Mouse (Mus musculus) embryonic stem cell, embryonic (primary cell): ENCODE data around the gene Nrarp.

Experiments used
- CTCF ChIA-PET, 4 experiments: fragments of 300-600 bp in 2 of 4; fragments of 350-600 bp in 2 of 4; sonication (Branson Sonifier 250); formaldehyde crosslinking; loops; one replicate each; lab custom pipeline; 2022; ENCODE audit warnings: inconsistent platforms in 2 of 4; lab: Charles Lee
- POLR2A ChIA-PET, 4 experiments: fragments of 300-600 bp in 2 of 4; fragments of 350-600 bp in 2 of 4; sonication (Branson Sonifier 250); formaldehyde crosslinking; loops; one replicate each; lab custom pipeline; 2022; ENCODE audit warnings: antibody characterized with exemption in 4 of 4, inconsistent platforms in 1 of 4; lab: Charles Lee

Gene Nrarp

DNA sequence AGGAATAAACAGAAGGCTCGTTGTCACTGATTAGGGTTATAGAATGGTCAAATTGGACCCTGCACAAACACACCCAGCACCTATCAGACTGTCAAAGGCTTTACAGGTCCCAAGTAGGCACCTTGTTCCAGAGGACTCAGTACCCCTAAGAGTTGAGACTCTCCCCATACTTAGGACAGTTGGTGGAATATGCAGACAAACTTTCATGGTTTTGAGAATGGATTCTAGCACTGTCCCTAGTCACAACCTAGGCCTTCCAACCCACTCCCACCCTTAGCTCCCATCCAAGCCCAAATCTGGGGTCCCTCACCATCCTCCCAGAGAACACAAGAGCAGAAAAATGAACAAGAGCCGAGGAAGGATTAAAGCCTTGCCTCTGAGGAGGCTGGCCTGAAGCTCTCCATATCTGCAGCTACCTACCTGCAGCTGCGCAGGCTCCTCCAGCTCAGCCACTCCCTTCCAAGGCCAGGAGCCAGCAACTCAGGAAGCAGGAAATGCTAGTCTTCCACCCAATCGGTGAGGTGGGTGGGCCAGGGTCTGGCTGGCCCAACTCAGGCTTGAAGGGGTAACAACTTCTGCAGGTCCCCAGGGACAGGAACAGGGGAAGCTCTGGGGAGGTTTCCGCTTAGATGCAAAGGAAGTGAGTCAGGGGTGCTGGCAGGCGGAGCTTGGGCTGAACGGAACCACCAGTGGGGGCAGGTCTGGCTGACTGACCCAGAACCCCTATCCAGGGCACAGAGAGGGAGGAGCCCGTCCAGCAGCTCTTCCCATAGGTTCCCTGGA, 15.8 kb downstream of the Nrarp start, which contains the start of gene Tor4a:
Gene Tor4a (minus strand): TSS at position 715 of the 783 bp plus-strand sequence.
- ChIA-PET CTCF (interaction anchor here (0.6 to 4.7 kb wide), 22 partner anchors 10 to 206 kb away, joined by 3 to 39 read pairs (median 4); partner anchors contain the start of genes Nrarp (in 2 of the 4), AL732309.1 (in 1 of the 4), Man1b1 (in 1 of the 4) and Nelfb (in 1 of the 4)), POLR2A (interaction anchor here (0.6 to 55.8 kb wide), 46 partner anchors 9 to 361 kb away, joined by 3 to 2347 read pairs (median 4); partner anchors contain the start of genes Nelfb (in 4 of the 4), Tubb4b (in 4 of the 4), Nrarp (in 3 of the 4) and Tmem203 (in 3 of the 4))

- ChIA-PET POLR2A (interaction anchor here (0.6 to 55.8 kb wide), 36 partner anchors 8 to 361 kb away, joined by 3 to 2347 read pairs (median 7); partner anchors contain the start of genes Tubb4b (in 4 of the 4), Nelfb (in 3 of the 4), Tmem203 (in 3 of the 4) and AL732309.1 (in 2 of the 4)), CTCF (interaction anchor here in 3 of 4 experiments (0.6 to 4.7 kb wide), 14 partner anchors 13 to 222 kb away, joined by 3 to 39 read pairs (median 4); partner anchors contain the start of genes AL732309.1 (in 1 of the 3), Nelfb (in 1 of the 3), Nrarp (in 1 of the 3) and Tmem203 (in 1 of the 3))
Measured at GRCm38 (mm10) chr2:25197191-25197590, 16.6 kb downstream of the Nrarp start.

- POLR2A ChIA-PET, result interaction anchor here (0.7 to 55.8 kb wide), 17 partner anchors 7 to 178 kb away, joined by 3 to 2347 read pairs (median 15); partner anchors contain the start of genes AL732309.1 (in 2 of the 4), Cysrt1 (in 2 of the 4), Nelfb (in 2 of the 4) and Nrarp (in 2 of the 4)
- CTCF ChIA-PET, result interaction anchor here in 3 of 4 experiments (0.6 to 4.7 kb wide), 6 partner anchors 30 to 223 kb away, joined by 3 to 39 read pairs (median 3); no protein-coding TSS in a partner anchor
Measured at GRCm38 (mm10) chr2:25197946-25198345, 17.4 kb downstream of the Nrarp start.

DNA sequence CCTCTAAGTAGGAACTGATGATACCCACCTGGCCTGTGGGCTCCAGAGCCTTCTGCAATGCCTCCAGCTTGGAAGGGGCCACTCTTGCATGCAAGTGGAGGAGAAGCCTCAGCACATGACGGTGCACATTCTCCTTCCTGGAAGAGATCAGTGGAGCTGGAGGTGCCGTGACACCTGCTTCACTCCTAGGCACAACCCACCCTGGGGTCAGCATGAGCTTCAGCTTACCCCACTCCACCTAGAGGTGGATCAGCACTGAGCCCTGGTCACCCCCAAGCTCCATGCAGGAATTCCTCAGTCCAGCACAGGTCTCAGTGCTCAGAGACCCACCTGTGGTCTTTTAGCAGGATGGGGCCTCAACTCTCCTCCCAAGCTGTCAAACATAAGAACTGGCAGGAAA, 20.1 kb downstream of the Nrarp start:
- ChIA-PET POLR2A (interaction anchor here in 3 of 4 experiments (0.6 to 55.8 kb wide), 5 partner anchors 10 to 39 kb away, joined by 3 to 2347 read pairs (median 117); partner anchors contain the start of genes Fam166a (in 2 of the 3), Nelfb (in 2 of the 3), Stpg3 (in 2 of the 3) and Tubb4b (in 2 of the 3)), CTCF (interaction anchor here in 2 of 4 experiments (1.0 to 1.1 kb wide), 2 partner anchors 28 to 190 kb away, joined by 3 read pairs; no protein-coding TSS in a partner anchor)

DNA sequence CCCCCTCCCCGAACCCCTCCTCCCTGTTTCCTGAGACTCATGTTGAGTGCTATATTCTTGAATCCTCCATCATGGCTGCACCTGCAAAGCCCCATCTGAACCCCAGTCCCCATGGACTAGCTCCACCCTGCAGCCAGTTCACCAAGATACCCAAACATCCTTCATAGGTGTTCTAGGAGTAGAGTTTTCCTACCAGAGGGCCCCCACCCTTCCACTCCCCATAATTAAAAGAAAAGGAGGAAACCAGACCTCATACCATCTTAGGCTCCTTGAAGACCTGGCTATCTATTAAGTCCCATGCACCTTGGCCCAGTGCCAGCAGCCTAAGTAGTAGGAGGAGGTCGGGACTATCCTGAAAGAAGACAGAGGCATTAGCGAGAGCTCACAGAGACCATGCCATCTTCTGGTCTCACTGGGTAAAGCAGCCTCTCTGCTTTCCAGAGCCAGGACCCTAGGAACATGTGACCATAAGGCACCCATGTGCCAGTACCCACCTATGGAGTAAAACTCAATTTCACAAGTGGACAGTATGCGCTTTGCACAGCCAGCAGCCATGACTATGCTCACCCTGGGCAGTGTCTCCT, 23.2 kb downstream of the Nrarp start:
- POLR2A ChIA-PET, result interaction anchor here in 3 of 4 experiments (1.0 to 75.9 kb wide), 10 partner anchors 7 to 109 kb away, joined by 3 to 2347 read pairs (median 20); partner anchors contain the start of genes Tubb4b (in 3 of the 3), AL732309.1 (in 2 of the 3), Anapc2 (in 2 of the 3) and Cysrt1 (in 2 of the 3)
- CTCF ChIA-PET, result interaction anchor here in 3 of 4 experiments (0.5 to 1.0 kb wide), 4 partner anchors 9 to 136 kb away, joined by 3 to 4 read pairs (median 3); no protein-coding TSS in a partner anchor

DNA sequence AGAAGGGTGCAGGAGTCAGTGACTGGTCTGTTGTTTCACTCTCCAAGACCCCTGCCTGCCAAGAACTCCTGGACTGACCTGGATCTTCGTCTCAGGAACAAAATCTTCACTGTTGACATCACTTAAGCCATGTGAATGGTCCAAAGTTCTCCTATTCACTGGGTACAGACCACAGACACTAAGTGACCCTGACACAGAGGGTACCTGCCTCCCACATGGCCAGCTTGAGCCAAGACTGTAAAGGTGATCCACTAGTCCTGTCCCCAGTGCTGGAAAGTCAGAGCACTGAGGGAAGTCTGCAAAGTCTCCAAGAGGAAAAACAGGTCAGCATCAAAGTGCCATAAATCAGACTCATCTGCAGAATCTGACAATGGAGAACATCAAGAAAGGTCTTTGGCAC, 27.0 kb downstream of the Nrarp start:
- ChIA-PET POLR2A (interaction anchor here in 3 of 4 experiments (0.5 to 75.9 kb wide), 10 partner anchors 3 to 76 kb away, joined by 3 to 2347 read pairs (median 74); partner anchors contain the start of genes AL732309.1 (in 2 of the 3), Anapc2 (in 2 of the 3), Cysrt1 (in 2 of the 3) and Fam166a (in 2 of the 3)), CTCF (interaction anchor here in 1 of 4 experiments (0.8 kb wide), 1 partner anchor 11 kb away, joined by 3 read pairs; the partner anchor contains the start of gene Tor4a)

GRCm38 (mm10) chr2:25210686-25211085, 30.1 kb downstream of the Nrarp start:
- POLR2A ChIA-PET, result interaction anchor here (0.5 to 75.9 kb wide), 18 partner anchors 0 to 261 kb away, joined by 3 to 2347 read pairs (median 5); partner anchors contain the start of genes Tor4a (in 4 of the 4), Tubb4b (in 3 of the 4), AL732309.1 (in 2 of the 4) and Anapc2 (in 2 of the 4)
- CTCF ChIA-PET, result interaction anchor here in 2 of 4 experiments (1.2 to 2.9 kb wide), 5 partner anchors 14 to 18 kb away, joined by 3 to 11 read pairs (median 4); partner anchors contain the start of genes Tor4a (in 1 of the 2) and Tubb4b (in 1 of the 2)

GRCm38 (mm10) chr2:25211121-25211670, 30.6 kb downstream of the Nrarp start, which contains the start of gene Nelfb:
Gene Nelfb (minus strand): TSS chr2:25211489.
- CTCF ChIA-PET, result interaction anchor here in 3 of 4 experiments (0.6 to 2.9 kb wide), 6 partner anchors 14 to 117 kb away, joined by 3 to 11 read pairs (median 4); partner anchors contain the start of genes Tor4a (in 1 of the 3) and Tubb4b (in 1 of the 3)
- POLR2A ChIA-PET, result interaction anchor here (0.5 to 75.9 kb wide), 20 partner anchors 1 to 261 kb away, joined by 3 to 2347 read pairs (median 5); partner anchors contain the start of genes Tor4a (in 4 of the 4), Nrarp (in 3 of the 4), Tubb4b (in 3 of the 4) and AL732309.1 (in 2 of the 4)

- CTCF ChIA-PET, result interaction anchor here in 3 of 4 experiments (0.7 to 2.9 kb wide), 9 partner anchors 14 to 365 kb away, joined by 3 to 11 read pairs (median 3); partner anchors contain the start of gene Traf2 (in 1 of the 3)
- POLR2A ChIA-PET, result interaction anchor here (0.5 to 75.9 kb wide), 20 partner anchors 3 to 426 kb away, joined by 3 to 2347 read pairs (median 5); partner anchors contain the start of genes Anapc2 (in 4 of the 4), Ssna1 (in 4 of the 4), Tubb4b (in 4 of the 4) and Tor4a (in 3 of the 4)
Measured at GRCm38 (mm10) chr2:25213266-25213865, 32.8 kb downstream of the Nrarp start.

DNA sequence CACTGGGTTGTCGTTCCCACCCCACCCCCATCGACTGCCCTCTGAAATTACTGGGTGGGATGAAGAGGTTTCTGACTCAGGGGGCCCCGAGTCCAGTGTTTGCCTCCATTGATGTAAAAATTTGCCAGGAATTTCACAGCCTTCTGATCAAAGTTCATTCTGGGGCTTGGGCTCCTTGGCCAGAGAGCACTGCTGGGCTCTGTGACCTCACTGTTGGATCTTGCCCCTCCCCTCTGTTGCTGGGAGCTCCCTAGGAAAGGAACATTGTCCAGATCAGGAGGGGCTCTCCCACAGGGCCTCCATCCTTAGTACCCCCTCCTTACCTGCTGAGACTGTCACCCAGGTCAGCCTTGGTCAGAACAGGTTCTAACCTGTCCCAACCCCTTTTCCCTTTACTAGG, 33.9 kb downstream of the Nrarp start, which contains the start of gene Stpg3:
Gene Stpg3 (minus strand): TSS at position 194 of the 400 bp plus-strand sequence.
- ChIA-PET POLR2A (interaction anchor here in 3 of 4 experiments (0.7 to 75.9 kb wide), 12 partner anchors 4 to 57 kb away, joined by 3 to 2347 read pairs (median 18); partner anchors contain the start of genes Anapc2 (in 3 of the 3), Ssna1 (in 3 of the 3), Tubb4b (in 3 of the 3) and AL732309.1 (in 2 of the 3)), CTCF (interaction anchor here in 2 of 4 experiments (0.7 to 1.3 kb wide), 2 partner anchors 14 to 78 kb away, joined by 3 read pairs; no protein-coding TSS in a partner anchor)

DNA sequence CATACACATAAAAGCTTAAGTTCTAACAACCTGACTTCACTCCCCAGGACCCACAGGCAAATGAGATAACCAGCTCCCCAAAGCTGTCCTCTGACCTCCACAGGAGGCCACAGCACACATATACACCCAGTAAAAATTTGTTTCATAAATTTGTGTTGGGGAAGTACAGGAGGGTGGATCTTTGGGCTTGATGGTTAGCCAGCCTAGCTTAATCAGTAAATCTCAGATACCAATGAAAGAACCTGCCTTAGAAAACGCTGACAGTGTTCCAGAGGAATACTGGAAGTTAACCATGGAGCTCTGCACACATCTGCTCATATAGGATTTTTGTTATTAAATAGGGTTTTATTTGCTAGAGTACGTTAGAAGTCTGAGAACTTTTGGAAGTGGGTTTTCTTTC, 37.1 kb downstream of the Nrarp start:
- ChIA-PET POLR2A (interaction anchor here in 2 of 4 experiments (1.3 to 75.9 kb wide), 6 partner anchors 7 to 283 kb away, joined by 3 to 2347 read pairs (median 966); partner anchors contain the start of genes AL732309.1 (in 2 of the 2), Anapc2 (in 2 of the 2), Cysrt1 (in 2 of the 2) and Nelfb (in 2 of the 2)), CTCF (interaction anchor here in 3 of 4 experiments (0.6 to 3.9 kb wide), 5 partner anchors 11 to 119 kb away, joined by 3 to 21 read pairs (median 5); no protein-coding TSS in a partner anchor)

- ChIA-PET POLR2A (interaction anchor here in 2 of 4 experiments (0.6 to 75.9 kb wide), 7 partner anchors 8 to 283 kb away, joined by 3 to 2347 read pairs (median 333); partner anchors contain the start of genes AL732309.1 (in 2 of the 2), Anapc2 (in 2 of the 2), Cysrt1 (in 2 of the 2) and Nelfb (in 2 of the 2)), CTCF (interaction anchor here in 3 of 4 experiments (0.9 to 3.9 kb wide), 3 partner anchors 10 to 118 kb away, joined by 3 to 21 read pairs (median 7); no protein-coding TSS in a partner anchor)
Measured at GRCm38 (mm10) chr2:25218445-25218844, 37.9 kb downstream of the Nrarp start, which contains the start of gene Fam166a. Gene Fam166a (plus strand): TSS chr2:25218745.

DNA sequence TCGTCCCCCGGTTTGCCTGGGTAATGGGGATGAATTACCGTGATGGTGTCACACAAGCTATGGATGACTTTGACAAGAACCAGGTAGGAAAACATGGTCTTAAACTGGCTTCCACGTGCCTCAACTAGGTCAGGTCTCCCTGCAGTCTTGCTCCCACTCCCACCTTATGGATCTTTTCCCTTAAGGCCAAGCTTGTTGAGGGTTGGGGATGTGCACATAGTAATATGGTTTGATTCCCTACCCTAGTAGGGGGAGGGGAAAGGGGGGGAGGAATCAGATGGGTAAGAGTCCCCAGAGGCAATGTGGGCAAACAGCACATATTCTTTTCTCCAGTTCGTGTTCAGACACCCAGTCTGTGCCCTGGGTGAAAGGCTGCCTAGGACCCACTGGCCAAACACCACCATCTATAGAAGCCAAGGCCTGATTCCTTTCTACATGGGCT, 40.8 kb downstream of the Nrarp start:
- ChIA-PET POLR2A (interaction anchor here (0.5 to 75.9 kb wide), 30 partner anchors 8 to 235 kb away, joined by 3 to 2347 read pairs (median 4); partner anchors contain the start of genes Anapc2 (in 4 of the 4), Ssna1 (in 4 of the 4), Tor4a (in 4 of the 4) and Nelfb (in 3 of the 4)), CTCF (interaction anchor here in 2 of 4 experiments (0.5 to 1.1 kb wide), 2 partner anchors 29 to 50 kb away, joined by 3 read pairs; no protein-coding TSS in a partner anchor)
